Mouse (Mus musculus) left cerebral cortex, adult 2 months (tissue): ENCODE measurements around the gene A630095N17Rik. TPM values are rescaled to one million over a fixed set of nuclear protein-coding genes. Genes with fewer than 3 reads are reported as not detected.

Experiments
- DNase-seq, 2 experiments: peaks; one replicate each; pipeline ENCODE4 v3.0.0; 2021 to 2022; ENCODE audit warnings: low spot score in 2 of 2, mixed read lengths in 1 of 2; ENCODE audit errors: extremely low spot score in 1 of 2
- H3K27ac ChIP-seq: fragments of 200-600 bp; 2 replicates; pipeline ENCODE4 v1.8.1; 2022
- H3K4me3 ChIP-seq: fragments of 200-600 bp; 2 replicates; pipeline ENCODE4 v1.8.1; 2022
- CTCF ChIP-seq: fragments of 200-600 bp; IDR thresholded peaks from 2 replicates; pipeline ENCODE4 v1.8.1; 2022; ENCODE audit warnings: antibody characterized with exemption, mild to moderate bottlenecking, moderate library complexity
- intact Hi-C: fragments of 180-260 bp; cut with DNase I; formaldehyde crosslinking; loops from one replicate; pipeline ENCODE4 v1.15.1; 2025
- total RNA-seq, 2 experiments: library from RNA; stranded (reverse); gene quantifications; 2 replicates each; pipeline ENCODE4 v1.2.3; 2021

The A630095N17Rik gene
- total RNA-seq, 2 experiments from 2014 or later: not detected

DNA sequence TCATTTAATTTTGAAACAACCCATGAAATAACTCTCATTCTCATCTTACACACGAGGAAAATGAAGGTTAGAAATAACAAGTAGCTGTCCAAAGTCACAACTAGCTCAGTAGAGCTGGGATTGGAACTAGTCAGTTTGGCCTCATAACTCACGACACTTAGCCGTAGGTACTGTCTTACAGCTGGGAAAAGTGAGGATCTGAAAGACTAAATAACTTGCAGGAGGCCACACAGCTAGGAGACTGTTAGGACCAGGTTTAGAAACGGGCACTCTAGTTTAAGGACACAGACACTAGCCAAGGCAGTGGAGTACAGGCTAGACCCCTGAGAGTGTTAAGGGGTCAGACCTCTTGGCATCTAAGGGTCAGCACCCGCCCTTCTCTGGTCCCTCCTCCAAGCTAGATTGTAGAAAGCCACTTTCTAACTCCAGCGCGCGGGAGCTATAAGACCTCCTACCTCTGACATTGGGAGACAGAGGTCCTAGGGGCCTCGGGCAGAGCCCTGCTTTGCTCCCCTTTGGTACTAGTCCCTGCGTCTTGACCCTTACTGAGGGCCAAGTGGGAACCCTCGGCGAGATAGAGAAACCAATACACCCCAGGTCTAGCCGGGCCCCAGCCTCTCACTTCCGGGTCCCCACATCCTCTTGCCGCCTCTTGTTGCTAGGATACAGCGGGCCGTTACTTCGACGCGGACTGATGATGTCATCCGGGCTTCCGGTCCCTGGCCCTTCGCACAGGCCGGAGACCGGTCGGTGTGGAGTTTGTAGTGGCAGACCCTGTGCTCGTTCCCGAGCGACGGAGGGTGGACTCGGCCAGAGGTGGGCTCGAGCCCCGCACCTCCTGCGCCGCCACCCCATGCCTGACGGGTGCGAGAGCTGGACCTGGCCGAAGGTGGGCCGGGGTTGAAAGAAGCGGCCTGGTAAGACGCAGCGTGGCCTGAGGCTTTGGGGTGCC, 21.5 kb downstream of the A630095N17Rik start, which contains the start of the genes Glb1l and Stk16:
TSS of gene Glb1l (minus strand) at position 678 of the 952 bp plus-strand sequence.
TSS of gene Stk16 (plus strand) at position 703 of the 952 bp plus-strand sequence.
- TF ChIP-seq CTCF: no peak
- H3K4me3 ChIP-seq: peak within 1 kb of the TSS; percentile 95
- H3K27ac ChIP-seq: peak within 1 kb of the TSS; percentile 88
- peak; percentile 95 to 96 for DNase-seq
- intact Hi-C loops: no loop called here

DNA sequence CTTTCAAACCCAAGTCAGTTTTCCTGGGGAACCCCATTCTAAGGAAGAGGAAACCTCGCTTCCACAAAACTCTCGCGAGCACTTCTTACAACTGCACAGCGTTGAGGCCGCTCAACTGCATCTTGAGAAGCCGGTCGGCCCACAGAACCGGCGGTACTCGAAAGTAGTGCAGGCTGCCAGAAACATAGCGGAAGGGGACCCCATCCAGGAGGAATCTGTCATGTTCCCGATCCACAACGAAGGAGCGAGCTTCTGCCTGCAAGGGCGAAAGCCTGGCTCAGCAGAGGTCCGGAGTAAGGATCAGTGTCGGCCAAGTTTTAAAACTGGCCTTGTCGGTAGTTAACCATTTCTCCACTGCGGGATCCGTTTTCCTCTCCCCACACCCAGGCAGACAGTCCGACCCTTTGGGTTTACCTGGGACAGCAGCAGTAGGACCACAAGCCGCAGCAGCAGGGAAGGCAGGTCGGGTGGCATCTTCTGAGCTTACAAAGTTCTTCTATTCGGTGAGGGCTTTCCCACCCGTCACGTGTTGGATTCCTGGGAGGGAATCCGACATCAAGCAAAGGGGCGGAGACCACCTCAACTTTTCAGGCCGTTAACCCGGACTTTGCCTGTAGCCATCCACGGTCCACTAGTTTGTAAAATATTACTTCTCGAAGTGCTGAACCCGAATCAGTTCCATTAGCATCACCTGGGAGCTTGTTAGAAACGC, 22.8 kb downstream of the A630095N17Rik start:
- no peak; the same call in 1 of the 2 replicates for TF ChIP-seq CTCF
- Histone ChIP-seq H3K4me3 (peak overlapping the region; percentile 33), H3K27ac (no peak overlapping the region)
- no peak for DNase-seq
- intact Hi-C loops: no loop called here

DNA sequence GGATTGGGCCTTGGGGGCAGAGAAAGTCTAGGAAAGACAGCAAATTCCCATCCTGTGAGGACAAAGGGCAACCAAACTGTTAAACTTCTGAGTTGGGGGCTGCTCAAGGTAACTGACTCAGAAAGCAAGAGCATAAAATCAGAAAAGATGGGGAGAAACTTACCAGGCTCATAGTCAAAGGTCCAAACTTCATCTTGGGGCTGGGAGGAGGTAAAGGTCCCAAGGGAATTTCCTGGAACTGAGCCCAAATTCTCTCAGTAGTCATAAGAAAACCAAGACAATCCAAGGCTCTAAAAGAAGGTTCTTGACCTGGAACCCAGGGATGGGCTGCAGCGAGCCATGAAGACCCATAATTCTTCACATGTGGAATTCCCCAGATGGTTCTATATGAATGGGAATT, 30.7 kb downstream of the A630095N17Rik start:
- Histone ChIP-seq H3K4me3 (no peak overlapping the region), H3K27ac (no peak overlapping the region)
- TF ChIP-seq CTCF: no peak
- intact Hi-C loops: no loop called here
- no peak for DNase-seq

DNA sequence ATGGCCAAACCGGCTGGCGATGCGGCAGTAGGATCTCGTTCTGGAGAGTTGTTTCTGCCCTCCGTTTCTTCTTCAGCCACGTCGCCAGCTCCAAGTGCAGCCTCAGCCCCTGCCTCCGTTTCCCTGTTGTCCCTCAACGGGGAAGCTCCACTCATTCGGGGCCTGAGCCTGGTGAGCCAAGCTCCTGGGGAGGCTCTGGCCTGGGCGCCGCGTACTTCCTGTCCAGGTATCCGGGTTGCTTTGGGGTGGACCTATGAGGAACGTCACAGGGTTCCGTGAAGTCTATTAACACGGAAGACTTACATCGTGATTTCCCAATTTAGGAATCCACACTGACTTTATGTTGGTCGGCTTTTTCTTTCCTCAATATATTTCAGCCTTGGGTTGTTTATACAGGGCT, 39.5 kb downstream of the A630095N17Rik start:
- DNase-seq: no peak
- intact Hi-C loops: no loop called here

DNA sequence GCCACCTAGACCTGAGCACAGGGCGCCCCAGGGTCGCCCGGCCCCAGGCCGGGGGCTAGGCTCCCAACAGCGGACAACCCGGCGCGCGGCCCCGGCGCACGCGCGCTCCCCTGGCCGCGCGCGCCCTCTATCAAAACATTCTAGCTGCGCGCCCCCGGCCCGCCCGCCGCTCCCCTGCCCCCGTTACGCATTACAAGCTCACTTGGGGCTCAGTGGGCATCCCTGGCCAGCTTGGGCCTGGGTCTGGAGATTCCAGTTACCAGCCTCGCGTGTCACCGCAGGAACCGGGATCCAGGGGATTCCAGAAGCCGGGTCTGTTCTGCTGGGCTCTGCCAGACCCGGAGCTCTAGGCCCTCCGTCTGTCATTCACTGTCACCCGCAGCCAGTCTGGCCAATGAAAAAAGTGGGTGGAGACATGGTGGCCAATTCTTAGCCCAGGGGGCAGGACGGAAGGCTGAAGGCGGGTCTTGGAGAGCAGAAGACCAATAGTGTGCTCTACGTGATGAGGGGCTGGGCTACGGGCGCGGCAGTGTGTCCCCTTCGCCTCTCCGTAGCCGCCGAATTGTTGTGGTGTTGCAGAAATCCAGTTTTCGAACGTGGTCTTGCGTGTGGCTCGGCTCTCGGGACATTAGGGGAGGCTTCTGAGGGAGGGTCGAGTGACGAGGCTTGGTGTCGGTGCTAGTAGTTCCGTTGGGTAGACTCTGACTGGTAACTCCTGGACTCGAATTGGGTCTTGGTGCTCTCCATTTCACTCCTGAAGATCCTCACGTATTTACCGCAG, 40.1 kb downstream of the A630095N17Rik start, which contains the start of the genes Ankzf1 and Atg9a:
TSS of gene Ankzf1 (plus strand) at position 530 of the 781 bp plus-strand sequence.
TSS of gene Atg9a (minus strand) at position 575 of the 781 bp plus-strand sequence.
- intact Hi-C loops: no loop called here
- DNase-seq: peak; percentile 91 to 96
- TF ChIP-seq CTCF: no peak
- Histone ChIP-seq H3K27ac (peak within 1 kb of the TSS; percentile 96), H3K4me3 (peak within 1 kb of the TSS; percentile 60)

More for the DNA sequence above, 39.5 kb downstream of the A630095N17Rik start:
- peak overlapping the region; percentile 89 for H3K27ac ChIP-seq
- no peak for TF ChIP-seq CTCF
- peak overlapping the region; percentile 60 for H3K4me3 ChIP-seq

DNA sequence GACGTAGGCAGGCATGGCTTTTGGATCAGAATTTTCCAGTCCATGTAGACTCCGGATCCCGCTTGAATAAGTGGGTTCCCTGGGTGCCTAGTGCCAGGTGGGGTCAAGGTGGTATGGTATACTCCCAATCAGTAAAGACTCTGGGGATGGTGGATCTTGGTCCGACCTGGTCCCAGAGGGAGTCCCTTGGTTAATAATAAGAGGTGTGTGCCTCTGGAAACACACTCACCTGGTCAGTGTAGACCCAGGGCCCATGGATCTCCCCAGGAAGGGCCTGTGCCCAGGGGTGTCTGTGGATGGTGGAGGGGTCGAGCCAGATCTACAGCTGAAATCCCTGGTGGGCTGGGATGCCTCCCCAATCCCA, 40.7 kb downstream of the A630095N17Rik start:
- DNase-seq: no peak
- no peak for TF ChIP-seq CTCF
- peak overlapping the region; percentile 96 for H3K27ac ChIP-seq
- peak overlapping the region; percentile 60 for H3K4me3 ChIP-seq
- intact Hi-C loops: no loop called here

DNA sequence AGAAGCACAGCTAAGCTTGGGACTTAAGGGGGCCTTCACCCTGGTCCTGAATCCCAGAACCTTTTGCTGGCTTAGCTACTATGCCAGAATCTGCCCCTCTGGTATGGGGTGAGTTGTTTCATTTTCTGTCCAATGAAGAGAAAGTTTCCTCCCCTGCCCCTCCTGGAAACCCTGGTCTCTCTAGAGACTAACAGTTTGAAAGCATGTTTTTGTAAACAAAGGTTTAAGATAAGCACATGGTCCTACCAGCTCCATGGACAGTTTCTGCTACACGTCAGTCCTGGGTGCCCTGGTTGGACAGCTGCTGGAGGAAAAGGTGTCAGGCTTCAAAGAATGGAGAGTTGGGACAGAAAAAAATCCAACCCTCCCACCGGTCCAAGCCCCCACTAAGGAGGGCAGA, 41.3 kb downstream of the A630095N17Rik start:
- H3K27ac ChIP-seq: no peak overlapping the region
- peak overlapping the region; percentile 60 for H3K4me3 ChIP-seq
- intact Hi-C loops: no loop called here
- no peak for TF ChIP-seq CTCF
- no peak for DNase-seq

DNA sequence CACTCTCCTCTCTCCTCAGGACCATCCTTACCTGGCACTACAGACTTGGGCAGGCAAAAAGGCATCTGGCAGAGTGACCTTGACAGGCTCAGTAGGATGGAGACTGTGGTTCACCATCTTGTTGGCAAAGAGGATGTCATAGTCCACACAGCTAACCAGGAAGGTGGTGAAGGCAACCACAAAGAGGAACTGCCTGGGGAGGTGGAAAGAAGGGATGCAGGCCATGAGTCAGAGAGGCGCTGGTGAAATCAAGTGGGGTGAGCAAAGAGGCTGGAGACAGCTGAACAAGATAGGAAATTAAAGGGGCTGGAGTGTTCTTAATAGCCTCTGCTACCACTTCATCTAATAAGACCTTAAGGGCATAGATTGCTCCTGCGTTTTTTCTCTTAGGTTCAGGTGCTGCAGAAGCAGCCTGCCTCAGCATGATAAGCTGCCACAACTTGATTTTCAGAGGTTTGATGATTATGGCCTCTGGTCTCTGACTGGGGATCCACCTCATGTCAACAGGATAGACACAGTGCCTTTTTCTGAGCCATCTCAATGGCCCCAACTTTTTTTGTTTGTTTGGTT, 43.9 kb downstream of the A630095N17Rik start:
- TF ChIP-seq CTCF: no peak
- H3K27ac ChIP-seq: no peak overlapping the region
- DNase-seq: no peak
- intact Hi-C loops: no loop called here
- no peak overlapping the region for H3K4me3 ChIP-seq

DNA sequence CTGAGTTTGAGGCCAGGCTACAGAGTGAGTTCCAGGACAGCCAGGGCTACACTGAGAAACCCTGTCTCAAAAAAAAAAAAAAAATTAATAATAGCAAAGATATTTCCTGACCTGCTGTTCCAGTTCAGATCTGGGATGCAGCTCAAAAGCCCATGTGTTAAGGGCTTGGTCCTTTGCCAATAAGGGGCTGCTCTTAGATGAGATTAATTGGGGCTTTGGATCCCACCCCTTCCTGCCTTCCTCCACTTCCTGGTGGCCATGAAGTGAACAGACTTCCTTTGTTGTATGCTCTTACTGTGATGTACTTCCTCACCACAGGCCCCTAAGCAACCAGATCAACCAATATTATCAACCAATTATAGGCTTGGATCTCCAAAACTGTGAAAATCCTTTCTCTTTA, 44.8 kb downstream of the A630095N17Rik start:
- no peak for DNase-seq
- intact Hi-C loops: no loop called here

DNA sequence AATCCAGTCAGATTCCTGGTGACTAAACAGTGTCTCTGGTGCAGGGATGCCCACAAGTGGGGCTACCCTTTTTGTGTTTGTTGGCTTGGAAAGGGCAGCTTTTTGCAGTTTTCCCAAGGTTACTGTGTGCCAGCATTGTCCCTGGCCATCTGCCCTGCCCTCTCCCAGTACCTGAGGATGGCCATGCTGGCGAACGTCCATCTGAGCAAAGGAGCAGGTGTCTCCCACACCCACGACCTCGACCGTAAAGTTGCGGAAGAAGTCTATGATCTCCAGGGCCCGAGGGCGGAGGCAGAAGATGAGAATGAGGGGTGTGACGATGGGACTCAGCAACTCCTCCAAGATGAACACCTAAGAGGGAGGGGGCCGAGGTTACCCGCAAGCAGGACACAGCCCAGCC, 46.4 kb downstream of the A630095N17Rik start:
- intact Hi-C loops: no loop called here
- no peak for TF ChIP-seq CTCF
- DNase-seq: no peak
- no peak overlapping the region for H3K4me3 ChIP-seq
- no peak overlapping the region for H3K27ac ChIP-seq

More for the DNA sequence above, 44.8 kb downstream of the A630095N17Rik start:
- no peak overlapping the region for H3K4me3 ChIP-seq
- no peak for TF ChIP-seq CTCF
- no peak overlapping the region for H3K27ac ChIP-seq

DNA sequence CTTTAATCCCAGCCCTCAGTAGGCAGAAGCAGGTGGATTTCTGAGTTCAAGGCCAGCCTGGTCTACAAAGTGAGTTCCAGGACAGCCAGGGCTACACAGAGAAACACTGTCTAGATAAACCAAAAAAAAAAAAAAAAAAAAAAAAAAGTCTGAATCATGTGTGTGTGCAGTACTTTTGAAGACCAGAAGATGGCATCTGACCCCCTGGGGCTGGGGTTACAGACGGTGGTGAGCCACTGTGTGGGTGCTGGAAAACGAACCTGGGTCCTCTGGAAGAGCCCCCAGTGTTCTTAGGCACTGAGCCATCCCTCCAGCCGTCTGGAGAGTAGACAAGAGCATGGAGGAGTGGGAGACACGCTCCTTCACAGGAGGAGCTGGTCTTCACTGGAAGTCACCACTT, 49.7 kb downstream of the A630095N17Rik start:
- no peak for DNase-seq
- Histone ChIP-seq H3K27ac (no peak overlapping the region), H3K4me3 (no peak overlapping the region)
- peak; percentile 33 for TF ChIP-seq CTCF
- intact Hi-C loops: loop anchor here (5.0 kb wide), 2 partner anchors 35 to 70 kb away; partner anchors contain the start of gene Tuba4a
